Mouse (Mus musculus): ENCODE results near the gene Smurf1.

The Smurf1 gene

DNA sequence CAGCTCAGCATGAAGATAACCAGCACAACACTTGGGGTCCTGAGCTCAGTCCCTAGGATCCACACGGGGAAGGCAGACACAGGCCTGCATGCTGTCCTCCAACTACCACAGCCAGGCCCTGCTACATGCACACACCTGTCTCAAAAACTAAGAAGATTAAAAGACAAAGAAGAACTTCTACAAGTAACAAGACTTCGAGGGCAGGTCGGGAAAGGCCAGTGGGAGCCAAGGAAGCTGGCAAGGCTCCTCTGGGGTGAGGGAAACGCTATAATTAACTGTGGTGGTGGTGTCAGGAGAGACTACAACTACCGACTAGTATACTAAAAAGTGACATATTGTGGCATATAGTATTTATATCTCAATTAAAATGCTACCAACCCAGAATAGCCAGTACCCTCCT, 49.8 kb downstream of the Smurf1 start:
- no peak for DNase-seq (ENCODE audit: low read depth, low spot score)

DNA sequence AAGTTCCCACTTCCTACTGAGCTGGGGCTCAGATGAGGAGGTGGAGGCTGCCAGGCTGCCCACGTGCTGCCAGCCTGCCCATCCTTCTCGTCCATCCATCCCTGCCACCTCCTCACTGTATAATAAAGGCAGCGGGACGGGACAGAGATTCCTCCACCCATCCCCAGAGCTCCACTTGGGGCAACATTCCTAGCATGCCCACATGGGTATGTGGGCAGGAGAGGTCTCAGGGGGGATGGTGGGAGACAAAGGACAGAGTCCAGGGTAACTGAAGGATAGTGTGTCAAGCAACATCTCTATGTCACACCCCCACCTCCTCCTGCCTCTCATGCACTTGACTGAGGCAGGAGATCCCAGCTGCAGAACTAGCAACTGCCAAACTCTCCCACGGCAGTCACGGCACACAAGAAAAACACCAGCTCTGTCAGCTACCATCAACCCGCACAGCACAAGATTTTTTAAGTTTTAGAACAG, 51.2 kb downstream of the Smurf1 start:
- DNase-seq (ENCODE audit: low read depth, low spot score) = no peak

- DNase-seq (ENCODE audit: low read depth, low spot score) = no peak
Observed at GRCm38 (mm10) chr5:144913923-144914322, 51.7 kb downstream of the Smurf1 start.

DNA sequence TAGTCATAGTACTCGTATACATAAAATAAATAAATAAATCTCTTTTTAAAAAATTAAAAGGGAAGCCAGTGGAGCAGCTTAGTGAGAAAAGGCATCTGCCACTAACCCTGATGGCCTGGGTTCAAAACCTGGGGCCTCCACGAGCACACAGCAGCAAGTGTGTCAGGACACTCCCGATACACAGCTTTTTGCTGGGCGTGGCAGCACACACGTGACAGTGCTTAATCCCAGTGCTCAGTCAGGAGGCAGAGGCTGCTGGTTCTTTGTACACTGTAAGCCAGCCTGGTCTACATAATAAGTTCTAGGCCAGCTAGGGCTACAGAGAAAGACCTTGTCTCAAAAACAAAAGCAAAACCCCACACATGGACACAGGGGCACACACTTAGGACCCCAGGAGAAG, 52.3 kb downstream of the Smurf1 start:
- no peak for DNase-seq (ENCODE audit: low read depth, low spot score)

GRCm38 (mm10) chr5:144912519-144913310, 52.9 kb downstream of the Smurf1 start:
- no peak for DNase-seq (ENCODE audit: low read depth, low spot score)

DNA sequence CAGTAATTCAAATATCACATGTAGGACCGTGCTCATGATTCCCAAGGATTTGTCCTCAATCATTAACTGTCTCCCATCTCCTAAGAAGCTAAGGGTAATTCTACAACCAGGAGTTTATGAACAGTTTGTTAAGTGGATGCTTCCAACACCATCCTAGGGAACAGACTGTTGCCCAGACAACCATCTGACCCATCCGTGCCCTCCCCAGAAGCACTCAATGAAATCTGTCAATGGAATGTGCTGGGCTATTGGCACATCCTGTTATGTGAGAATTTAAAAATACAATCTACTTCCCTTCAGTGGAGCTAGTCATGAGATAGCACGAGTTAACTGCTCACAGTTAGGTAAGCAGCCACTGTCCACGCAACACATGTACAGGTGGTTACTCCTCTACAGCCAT, 56.1 kb downstream of the Smurf1 start:
- no peak for DNase-seq (ENCODE audit: low read depth, low spot score)

DNA sequence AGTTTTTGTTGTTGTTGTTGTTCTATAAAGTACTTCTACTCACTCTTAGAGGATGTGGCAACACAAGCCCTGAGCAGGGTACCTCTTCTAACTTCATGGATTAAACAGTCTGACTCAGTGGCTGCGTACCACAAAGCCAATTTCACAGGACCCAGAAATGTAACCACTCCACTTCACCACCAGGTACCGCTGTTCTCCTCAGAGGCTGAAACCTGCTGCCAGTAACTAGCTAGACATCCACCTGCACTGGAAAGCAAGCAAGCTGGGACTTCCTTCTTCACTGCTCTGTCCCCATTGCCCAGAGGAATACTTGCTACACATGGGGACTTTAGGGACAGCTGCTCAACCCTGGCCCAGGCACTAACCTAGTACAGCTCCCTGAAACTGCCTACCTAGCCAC, 58.1 kb downstream of the Smurf1 start:
- DNase-seq (ENCODE audit: low read depth, low spot score) = peak; percentile 21

DNA sequence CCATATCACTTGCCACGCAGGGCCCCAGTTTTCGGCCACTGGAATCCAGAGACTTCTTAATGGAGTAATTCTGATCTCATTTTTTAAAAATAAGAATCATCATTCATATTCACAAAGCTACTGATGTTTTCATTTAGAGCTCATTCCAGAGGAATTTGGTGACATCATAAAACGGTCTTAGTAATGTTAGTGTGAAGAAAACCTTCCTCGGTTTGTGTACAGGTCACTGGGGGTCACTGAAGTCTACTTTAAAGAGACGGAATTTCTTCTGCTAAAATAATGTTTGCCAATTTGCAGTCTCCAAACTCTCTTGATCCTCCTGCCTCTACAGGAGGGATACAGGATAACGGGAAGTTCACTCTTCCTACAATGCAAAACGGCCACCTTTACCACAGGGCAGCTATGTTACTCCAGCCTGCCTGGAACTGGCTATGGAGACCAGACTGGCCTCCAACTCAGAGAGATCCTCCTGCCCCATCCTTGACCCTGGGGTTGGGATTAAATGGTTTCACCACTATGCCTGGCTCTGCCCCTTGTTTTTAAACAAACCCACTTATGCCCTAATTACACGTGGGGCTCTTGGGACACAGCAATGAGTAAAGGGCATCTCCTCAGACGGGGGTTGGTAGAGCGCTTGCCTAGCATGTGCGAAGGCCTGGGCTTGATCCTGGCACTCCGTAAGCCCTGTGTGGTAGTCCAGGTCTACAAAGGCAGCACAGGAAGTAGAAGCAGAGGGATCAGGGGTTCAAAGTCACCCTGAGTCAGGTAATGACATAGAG, 61.1 kb downstream of the Smurf1 start:
- no peak for DNase-seq (ENCODE audit: low read depth, low spot score)

- DNase-seq (ENCODE audit: low read depth, low spot score) = no peak
Observed at GRCm38 (mm10) chr5:144901791-144902190, 63.9 kb downstream of the Smurf1 start.

DNA sequence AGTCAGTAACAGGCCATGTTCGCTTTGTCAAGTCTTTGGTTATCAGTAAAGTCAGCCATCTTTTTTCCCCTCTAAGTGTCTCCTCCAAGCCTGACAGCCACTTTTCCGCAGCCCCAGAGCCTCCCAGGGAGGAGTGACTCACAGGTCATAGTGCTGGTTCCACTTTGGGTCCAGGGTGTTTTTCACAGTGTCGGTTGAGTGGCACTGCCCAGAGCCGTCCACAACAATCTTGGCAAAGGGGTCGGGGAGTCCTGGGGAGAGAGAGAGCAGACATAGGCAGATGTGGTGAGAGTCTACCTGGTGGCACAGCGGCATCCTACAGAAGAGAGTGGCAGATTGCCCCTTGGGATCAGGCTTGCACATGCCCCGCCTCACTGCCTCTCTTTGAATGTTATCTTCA, 64.6 kb downstream of the Smurf1 start:
- DNase-seq (ENCODE audit: low read depth, low spot score) = no peak

GRCm38 (mm10) chr5:144898448-144899052, 67.1 kb downstream of the Smurf1 start:
- DNase-seq (ENCODE audit: low read depth, low spot score) = no peak

GRCm38 (mm10) chr5:144897881-144898280, 67.8 kb downstream of the Smurf1 start:
- DNase-seq (ENCODE audit: low read depth, low spot score) = no peak

DNA sequence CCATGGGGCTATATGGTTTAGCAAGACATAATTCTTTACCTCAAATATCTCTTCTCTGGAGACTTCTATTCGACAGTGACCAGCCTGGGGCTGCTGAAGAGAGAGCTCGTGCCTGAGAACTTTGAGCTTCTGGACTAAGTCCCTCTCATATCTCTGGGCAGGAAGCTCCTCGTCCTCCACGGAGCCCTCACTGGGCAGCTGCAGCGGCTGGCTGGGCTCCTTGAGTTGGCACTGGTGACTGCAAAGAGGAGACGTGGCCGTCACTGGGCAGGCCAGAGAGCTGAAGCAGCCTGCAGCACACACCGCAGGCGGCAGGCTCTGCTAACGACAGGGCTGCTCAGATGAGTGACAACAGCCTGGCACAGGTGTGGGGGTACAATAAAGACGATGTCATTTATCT, 74.4 kb downstream of the Smurf1 start:
- DNase-seq (ENCODE audit: low read depth, low spot score) = no peak

GRCm38 (mm10) chr5:144885968-144886650, 79.5 kb downstream of the Smurf1 start:
- DNase-seq (ENCODE audit: low read depth, low spot score) = no peak

DNA sequence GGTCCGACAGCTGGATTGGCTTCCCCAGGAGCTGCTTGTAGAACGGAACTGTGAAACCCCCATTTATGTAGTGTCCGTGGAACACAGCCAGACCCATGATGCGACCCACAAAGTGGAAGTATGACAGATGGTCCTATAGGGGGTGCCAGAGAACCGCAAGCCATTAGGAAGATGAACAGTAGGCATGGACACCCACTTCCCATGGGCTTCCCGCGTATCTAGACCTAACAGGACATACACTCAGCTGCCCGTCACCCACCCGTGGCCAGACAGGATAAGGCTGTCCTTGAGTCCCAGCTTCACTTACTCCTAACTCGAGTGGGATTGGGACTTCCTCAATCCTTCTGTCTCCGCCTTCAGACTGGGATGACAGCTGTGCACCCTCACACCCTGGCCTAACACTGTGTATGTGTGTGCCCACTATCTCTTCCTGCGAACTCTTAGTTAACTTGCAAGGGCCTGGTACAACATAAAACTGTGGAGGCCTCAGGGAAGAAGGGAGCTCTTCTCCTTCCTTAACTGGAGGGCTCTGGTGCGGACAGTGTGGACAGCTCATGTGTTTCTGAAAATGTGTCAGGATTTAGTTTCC, 80.9 kb downstream of the Smurf1 start:
- no peak for DNase-seq (ENCODE audit: low read depth, low spot score)

DNA sequence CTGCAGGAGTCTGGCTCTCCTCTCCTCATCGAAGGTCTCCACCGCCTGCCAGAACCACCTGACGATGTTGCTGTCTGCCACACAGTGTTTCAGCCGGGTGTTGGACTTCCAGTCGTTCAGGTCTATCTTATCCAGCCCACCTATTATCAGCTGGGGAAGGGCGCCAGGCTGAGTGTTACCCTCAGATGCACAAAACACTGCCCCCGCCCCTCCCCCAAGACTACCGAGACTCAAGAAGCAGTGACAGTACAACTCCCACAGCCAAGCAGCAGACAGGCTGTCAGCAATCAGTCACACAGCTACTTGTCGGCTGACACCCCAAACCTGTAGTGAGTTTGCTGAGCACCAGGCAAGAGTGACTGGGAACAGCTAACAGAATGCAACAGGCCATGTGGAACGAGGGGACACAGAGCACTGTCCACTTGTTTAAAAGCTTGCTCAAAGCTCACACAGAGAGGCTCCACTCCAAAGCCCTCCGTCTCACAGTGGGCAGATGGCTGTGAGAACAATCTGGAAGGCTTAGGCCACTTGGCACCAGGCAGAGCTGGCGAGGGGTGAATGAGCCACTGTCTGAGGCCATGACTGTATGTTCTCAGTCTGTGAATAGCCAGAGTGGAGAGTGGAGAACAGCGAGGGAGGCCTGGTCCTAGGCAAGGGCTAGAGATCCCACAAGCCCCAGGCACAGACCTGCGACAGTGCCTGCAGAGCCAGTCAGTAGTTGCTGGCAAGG, 83.8 kb downstream of the Smurf1 start:
- DNase-seq (ENCODE audit: low read depth, low spot score) = no peak

DNA sequence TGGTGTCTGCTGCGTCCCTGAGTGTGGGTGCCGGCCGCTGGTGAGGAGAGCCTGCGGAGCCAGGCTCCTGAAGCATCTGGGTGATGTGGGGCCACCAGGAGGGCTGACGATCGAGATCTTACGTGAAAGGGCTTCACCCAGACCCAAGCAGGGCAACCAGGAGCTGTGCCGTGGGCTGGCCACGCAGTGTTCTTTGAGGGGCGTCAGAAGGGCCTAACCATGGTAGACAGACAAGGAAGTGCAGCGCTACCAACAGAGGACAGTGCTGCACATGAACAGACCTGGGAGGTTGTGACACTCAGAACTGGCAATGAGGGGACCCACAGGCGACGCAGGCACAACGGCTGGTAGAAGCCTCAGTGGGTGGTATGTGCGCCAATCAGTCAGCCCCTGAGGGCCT, 88.6 kb downstream of the Smurf1 start:
- no peak for DNase-seq (ENCODE audit: low read depth, low spot score)

DNA sequence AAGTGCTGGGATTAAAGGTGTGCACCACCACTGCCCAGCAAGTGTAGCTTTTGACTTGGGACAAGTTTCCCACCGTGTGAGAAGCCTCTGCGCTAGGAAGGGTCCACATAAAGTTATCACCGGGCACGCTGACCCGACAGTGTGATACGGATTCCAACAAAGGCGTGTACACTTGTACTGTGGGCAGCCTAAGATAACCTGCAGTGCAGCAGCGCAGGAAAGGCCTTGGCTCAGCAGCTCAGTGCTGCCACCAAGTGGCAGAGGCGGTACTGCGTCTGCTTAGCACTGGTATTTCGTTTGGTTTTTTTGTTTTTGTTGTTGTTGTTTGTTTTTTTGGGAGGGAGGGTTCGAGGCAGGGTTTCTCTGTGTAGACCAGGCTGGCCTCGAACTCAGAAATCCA, 89.8 kb downstream of the Smurf1 start:
- DNase-seq (ENCODE audit: low read depth, low spot score) = peak; percentile 60

DNA sequence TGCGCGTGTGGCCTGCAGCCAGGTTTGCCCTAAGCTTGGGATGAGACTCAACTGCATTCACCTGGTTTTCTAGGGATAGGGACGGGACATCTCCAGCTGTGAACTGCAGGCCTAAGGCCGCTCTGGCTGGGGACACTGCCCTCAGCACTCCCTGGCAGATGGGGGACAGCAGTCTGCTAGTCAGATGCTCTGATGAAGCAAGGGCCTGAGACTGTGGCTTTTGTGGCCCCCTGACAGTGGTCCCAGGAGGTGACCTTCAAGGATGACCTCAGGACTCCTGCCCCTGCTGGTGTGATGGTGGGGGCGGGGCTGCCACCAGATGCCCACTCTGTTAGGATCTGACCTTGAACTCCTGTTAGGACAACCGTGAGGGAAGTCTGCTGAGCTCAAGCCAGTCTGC, 90.4 kb downstream of the Smurf1 start:
- no peak for DNase-seq (ENCODE audit: low read depth, low spot score)

GRCm38 (mm10) chr5:144872867-144873266, 92.8 kb downstream of the Smurf1 start:
- DNase-seq (ENCODE audit: low read depth, low spot score) = no peak

GRCm38 (mm10) chr5:144872326-144872725, 93.3 kb downstream of the Smurf1 start:
- no peak for DNase-seq (ENCODE audit: low read depth, low spot score)
